Mouse (Mus musculus): Measurements from ENCODE around the gene Plekhg5.

Plekhg5 gene

DNA sequence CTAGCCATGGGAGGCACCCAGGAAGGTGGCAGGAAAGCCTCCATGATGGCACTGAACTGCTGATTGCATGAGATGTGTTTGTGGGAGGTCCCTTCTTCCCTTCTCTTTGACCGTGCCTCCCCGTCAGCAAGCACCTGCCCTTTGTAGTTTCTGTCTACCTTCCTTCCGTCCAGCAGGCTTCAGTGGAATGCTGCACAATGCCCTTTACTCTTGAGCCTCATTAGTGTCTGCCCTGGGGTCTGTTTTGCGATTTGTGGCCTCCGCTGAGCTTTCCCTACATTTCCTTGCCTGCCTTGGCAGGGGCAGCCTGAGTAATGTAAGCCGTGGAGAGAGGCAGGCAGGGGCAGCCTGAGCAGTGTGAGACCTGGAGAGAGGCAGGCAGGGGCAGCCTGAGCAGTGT is 27.7 kb upstream of the Plekhg5 start:
- no peak for TF ChIP-seq GATA4 (IDR thresholded peaks at IDR 0.05; ENCODE audit: insufficient replicate concordance, low read length)

- TF ChIP-seq GATA4 (IDR thresholded peaks at IDR 0.05; ENCODE audit: insufficient replicate concordance, low read length) = no peak
Measured at GRCm38 (mm10) chr4:152062390-152063110, 9.7 kb upstream of the Plekhg5 start.

GRCm38 (mm10) chr4:152067280-152067679 is 5.0 kb upstream of the Plekhg5 start:
- no peak for TF ChIP-seq GATA4 (IDR thresholded peaks at IDR 0.05; ENCODE audit: insufficient replicate concordance, low read length)

- no peak for TF ChIP-seq GATA4 (IDR thresholded peaks at IDR 0.05; ENCODE audit: insufficient replicate concordance, low read length)
Measured at GRCm38 (mm10) chr4:152068166-152068724, 4.1 kb upstream of the Plekhg5 start.

DNA sequence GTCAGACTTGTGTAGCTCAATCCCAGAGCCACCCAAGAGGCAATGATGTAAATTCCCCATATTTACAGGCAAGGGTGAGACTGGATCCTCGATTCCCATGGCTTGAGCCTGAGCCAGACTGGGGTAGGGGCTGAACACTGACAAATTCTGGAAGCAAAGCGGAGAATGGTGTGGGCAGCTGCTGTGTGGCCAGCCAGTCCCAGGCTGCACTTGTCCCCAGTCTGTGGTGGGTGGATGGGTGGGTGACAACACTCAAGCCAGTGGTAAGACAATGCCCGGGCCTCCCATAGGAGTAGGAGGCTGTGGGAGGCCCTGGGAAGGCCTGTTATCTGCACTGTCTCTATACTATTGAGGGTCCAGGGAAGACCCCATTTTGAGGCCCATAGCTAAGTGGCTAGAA is 3.1 kb upstream of the Plekhg5 start:
- no peak for TF ChIP-seq GATA4 (IDR thresholded peaks at IDR 0.05; ENCODE audit: insufficient replicate concordance, low read length)

DNA sequence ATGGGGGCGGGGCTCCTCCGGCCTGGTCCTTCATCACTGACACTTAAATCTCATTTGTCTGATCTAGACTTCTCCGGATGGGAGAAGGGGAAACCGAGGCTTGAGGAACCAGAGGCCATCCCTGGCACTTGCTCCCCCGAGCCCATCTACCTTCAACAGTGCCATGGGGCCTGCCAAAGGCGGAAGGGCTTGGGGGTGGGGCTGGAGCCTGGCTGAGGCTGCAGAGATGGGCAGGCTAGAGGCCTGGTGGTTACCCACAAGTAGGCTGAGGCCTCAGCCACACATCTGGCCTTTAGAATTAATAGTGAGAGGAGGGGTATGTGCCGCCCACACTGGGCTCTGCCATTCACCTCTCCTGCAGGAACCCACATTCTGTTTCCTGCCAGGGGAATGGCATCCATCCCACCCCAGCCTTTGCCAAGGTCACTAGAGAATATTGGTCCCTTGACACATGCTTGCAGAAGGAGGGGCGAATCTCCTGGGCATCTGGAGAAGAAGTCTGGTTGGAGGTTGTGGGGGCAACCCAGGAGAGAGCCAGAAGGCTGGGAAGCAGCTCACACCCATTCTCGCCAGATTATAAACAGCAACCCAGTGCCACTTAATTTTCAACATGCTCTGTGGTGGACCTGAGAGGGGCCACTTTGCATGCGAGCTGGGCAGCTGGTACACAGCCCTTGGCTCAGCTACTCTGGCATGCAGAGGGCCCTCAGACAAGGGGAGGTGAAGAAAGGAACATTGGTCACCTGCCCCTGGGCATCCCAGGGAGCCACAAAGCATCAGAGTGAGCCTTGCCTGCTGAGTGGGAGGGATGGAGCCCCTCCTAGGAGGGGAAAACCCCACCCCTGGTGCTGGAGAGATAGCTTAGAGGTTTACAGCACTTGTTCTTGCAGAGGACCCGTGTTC is 1.6 kb upstream of the Plekhg5 start:
- no peak for TF ChIP-seq GATA4 (IDR thresholded peaks at IDR 0.05; ENCODE audit: insufficient replicate concordance, low read length)

DNA sequence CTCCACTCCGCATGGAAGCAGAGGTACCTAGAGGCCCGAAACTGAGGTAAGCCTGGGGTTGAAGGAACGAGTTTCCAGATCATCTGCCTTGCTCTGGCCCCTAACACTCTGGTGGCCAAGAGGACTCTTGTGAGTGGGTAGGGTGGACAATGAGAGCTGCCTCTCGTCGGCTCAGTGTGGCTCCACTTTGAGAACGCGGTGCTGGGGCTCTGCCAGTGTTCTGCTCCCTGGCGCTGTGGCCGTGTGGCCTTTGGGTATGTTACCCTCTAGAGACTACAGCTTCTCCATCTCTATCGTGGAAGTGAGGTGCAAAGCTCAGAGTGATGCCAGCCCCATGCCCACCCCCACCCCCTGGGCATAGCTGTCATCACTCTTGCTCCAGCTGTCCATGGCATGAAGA is 357 bp downstream of the Plekhg5 start:
- TF ChIP-seq GATA4 (IDR thresholded peaks at IDR 0.05; ENCODE audit: insufficient replicate concordance, low read length) = no peak

DNA sequence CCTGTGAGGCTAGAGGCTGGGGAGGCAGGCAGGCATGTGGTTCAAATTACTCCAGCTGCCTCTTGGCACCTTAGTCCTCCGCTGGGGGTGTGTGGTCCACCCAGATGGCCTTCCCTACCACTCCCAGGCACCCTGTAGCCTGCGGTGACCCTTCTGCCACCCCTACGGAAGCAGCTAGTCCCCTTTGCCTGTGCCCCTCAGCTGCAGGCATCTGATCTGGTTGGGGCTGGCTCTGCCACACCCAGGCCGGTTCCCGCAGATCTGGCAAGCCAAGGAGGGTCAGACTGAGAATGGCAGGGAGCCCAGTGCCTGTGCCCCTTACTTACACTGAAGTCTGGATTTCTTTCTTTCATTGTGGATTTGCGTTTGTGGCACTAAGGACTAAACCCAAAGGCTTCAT is 1.4 kb downstream of the Plekhg5 start:
- TF ChIP-seq GATA4 (IDR thresholded peaks at IDR 0.05; ENCODE audit: insufficient replicate concordance, low read length) = no peak

- no peak for TF ChIP-seq GATA4 (IDR thresholded peaks at IDR 0.05; ENCODE audit: insufficient replicate concordance, low read length)
Measured at GRCm38 (mm10) chr4:152074548-152074947, 2.2 kb downstream of the Plekhg5 start.

GRCm38 (mm10) chr4:152077191-152077590 is 4.9 kb downstream of the Plekhg5 start:
- no peak for TF ChIP-seq GATA4 (IDR thresholded peaks at IDR 0.05; ENCODE audit: insufficient replicate concordance, low read length)

DNA sequence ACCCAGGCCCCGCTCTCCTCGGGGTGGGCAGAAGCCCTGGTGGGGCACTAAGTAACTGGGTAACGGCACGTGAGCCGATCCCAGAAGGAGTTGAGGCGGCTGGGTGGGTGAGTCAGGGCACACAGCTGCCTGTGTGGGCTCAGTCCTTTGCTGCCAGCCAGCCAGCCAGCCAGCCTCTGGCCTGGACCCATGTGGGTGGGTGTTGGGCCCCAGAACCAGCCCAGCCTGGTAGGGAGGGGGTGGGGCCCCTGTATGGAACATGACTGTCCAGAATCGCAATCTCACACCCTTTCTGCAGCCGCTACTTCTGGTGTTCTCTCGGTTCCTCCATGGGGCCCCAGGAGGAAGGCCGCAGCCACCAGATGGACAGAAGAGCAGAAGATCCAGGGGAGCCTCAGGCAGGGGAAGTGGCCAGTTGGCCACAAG is 5.8 kb downstream of the Plekhg5 start:
- TF ChIP-seq GATA4 (IDR thresholded peaks at IDR 0.05; ENCODE audit: insufficient replicate concordance, low read length) = no peak

- no peak for TF ChIP-seq GATA4 (IDR thresholded peaks at IDR 0.05; ENCODE audit: insufficient replicate concordance, low read length)
Measured at GRCm38 (mm10) chr4:152079261-152079660, 7.0 kb downstream of the Plekhg5 start.

DNA sequence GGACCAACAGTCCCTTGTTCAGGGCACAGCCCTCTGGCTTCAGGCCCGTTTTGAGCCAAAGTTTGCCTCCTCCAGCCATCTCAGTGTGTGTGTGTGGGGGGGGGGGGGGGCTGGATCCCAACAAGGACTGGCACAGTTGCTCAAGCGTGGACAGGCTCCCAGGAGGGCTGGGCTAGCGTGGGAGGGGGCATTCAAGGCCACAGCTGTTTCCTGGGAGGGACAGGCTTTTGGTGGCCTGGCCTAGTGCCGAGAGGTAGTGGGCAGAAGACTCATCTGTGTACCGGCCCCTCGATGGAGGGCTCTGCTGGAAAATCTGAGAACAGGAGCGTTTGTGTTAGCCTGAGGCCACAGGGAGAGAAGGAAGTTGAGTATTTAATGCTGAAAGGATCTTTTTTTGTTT is 7.6 kb downstream of the Plekhg5 start:
- TF ChIP-seq GATA4 (IDR thresholded peaks at IDR 0.05; ENCODE audit: insufficient replicate concordance, low read length) = no peak

- no peak for TF ChIP-seq GATA4 (IDR thresholded peaks at IDR 0.05; ENCODE audit: insufficient replicate concordance, low read length)
Measured at GRCm38 (mm10) chr4:152083611-152084220, 11.4 kb downstream of the Plekhg5 start.

DNA sequence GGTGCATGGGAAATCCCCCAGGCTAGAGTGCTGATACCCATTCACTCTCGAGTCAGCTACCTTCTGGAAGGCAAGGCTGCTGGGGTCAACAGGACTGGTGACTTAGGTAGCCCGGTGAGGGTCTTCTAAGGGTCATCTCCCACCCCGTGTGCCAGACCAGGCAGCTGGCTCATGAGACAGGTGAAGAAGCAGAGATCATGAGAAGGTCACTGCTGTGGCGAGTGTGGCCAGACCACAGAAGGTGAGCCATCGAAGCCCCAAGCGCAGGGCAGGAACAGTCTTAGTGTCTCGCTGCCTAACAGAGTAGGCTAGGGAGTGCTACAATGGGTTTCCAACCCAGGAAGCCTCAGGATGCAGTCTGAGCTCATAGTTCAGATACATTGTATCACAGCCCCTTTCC is 12.3 kb downstream of the Plekhg5 start:
- no peak for TF ChIP-seq GATA4 (IDR thresholded peaks at IDR 0.05; ENCODE audit: insufficient replicate concordance, low read length)
